Mouse (Mus musculus) MEL (cell line): ENCODE data around the gene Fndc9. TPM values are rescaled to one million over a fixed set of nuclear protein-coding genes. Genes with fewer than 3 reads are reported as not detected.

Experiments
- DNase-seq: peaks from one replicate; pipeline ENCODE4 v3.0.0; 2011; ENCODE audit warnings: low read depth, low spot score
- H3K27ac ChIP-seq: 2 replicates; pipeline ENCODE4 v1.5.1; 2012; ENCODE audit warnings: low read depth, mild to moderate bottlenecking, control low read depth, low read length, moderate library complexity; ENCODE audit not compliant: control insufficient read depth
- H3K27me3 ChIP-seq, 2 experiments: fragments of 150-350 bp in 1 of 2; sonication (generic) in 1 of 2; 2 replicates each; pipeline ENCODE4 v1.6.1; 2012; ENCODE audit warnings: low read length in 2 of 2, mild to moderate bottlenecking in 2 of 2, improper control_type of control experiment in 1 of 2, moderate library complexity in 1 of 2; ENCODE audit not compliant: insufficient read depth in 2 of 2, control insufficient read depth in 1 of 2
- H3K36me3 ChIP-seq, 2 experiments: 2 replicates each; pipeline ENCODE4 v1.6.1; 2012 to 2014; ENCODE audit warnings: low read length in 2 of 2, improper control_type of control experiment in 1 of 2, inconsistent platforms in 1 of 2, mild to moderate bottlenecking in 1 of 2; ENCODE audit not compliant: insufficient read depth in 2 of 2, control insufficient read depth in 1 of 2
- H3K4me1 ChIP-seq, 2 experiments: fragments of 150-350 bp in 1 of 2; sonication (generic) in 1 of 2; 2 replicates each; pipeline ENCODE4 v1.6.1; 2012; ENCODE audit warnings: low read length in 2 of 2, improper control_type of control experiment in 1 of 2, mild to moderate bottlenecking in 1 of 2; ENCODE audit not compliant: insufficient read depth in 2 of 2, control insufficient read depth in 1 of 2
- H3K4me3 ChIP-seq, 2 experiments: fragments of 150-350 bp in 1 of 2; sonication (generic) in 1 of 2; 2 replicates each; pipeline ENCODE4 v1.5.1; 2012; ENCODE audit warnings: low read depth in 2 of 2, low read length in 2 of 2, mild to moderate bottlenecking in 2 of 2, moderate library complexity in 2 of 2, control low read depth in 1 of 2, improper control_type of control experiment in 1 of 2; ENCODE audit not compliant: control insufficient read depth in 1 of 2, insufficient read depth in 1 of 2
- H3K79me2 ChIP-seq: 2 replicates; pipeline ENCODE4 v1.6.1; 2012; ENCODE audit warnings: mild to moderate bottlenecking, low read length, moderate library complexity; ENCODE audit not compliant: control insufficient read depth, poor library complexity, insufficient read depth
- H3K9ac ChIP-seq: 2 replicates; pipeline ENCODE4 v1.6.1; 2012; ENCODE audit warnings: low read depth, mild to moderate bottlenecking, control low read depth, low read length, moderate library complexity; ENCODE audit not compliant: control insufficient read depth, poor library complexity, severe bottlenecking
- H3K9me3 ChIP-seq: fragments of 150-350 bp; sonication (generic); replicated peaks from 2 replicates; pipeline ENCODE4 v1.6.1; 2012; ENCODE audit warnings: mild to moderate bottlenecking, low read length, improper control_type of control experiment, moderate library complexity; ENCODE audit not compliant: insufficient read depth
- BHLHE40 ChIP-seq: IDR thresholded peaks from 2 replicates; pipeline ENCODE4 v1.6.1; 2012; ENCODE audit warnings: low read depth, mild to moderate bottlenecking, inconsistent platforms, low read length, improper control_type of control experiment, borderline replicate concordance
- CTCF ChIP-seq, 3 experiments: IDR thresholded peaks in 2 of 3; conservative IDR thresholded peaks in 1 of 3; 2 replicates each; pipeline ENCODE4 v1.5.1; 2011 to 2012; ENCODE audit warnings: low read length in 3 of 3, low read depth in 2 of 3, mild to moderate bottlenecking in 2 of 3, improper control_type of control experiment in 1 of 3, inconsistent platforms in 1 of 3, mixed read lengths in 1 of 3, moderate library complexity in 1 of 3; ENCODE audit not compliant: control insufficient read depth in 1 of 3, insufficient read depth in 1 of 3, poor library complexity in 1 of 3, severe bottlenecking in 1 of 3
- ELF1 ChIP-seq: IDR thresholded peaks from 2 replicates; pipeline ENCODE4 v1.6.1; 2014; ENCODE audit warnings: low read depth, mild to moderate bottlenecking, inconsistent platforms, low read length, improper control_type of control experiment, moderate library complexity
- GATA1 ChIP-seq: IDR thresholded peaks from 2 replicates; pipeline ENCODE4 v1.6.1; 2011; ENCODE audit warnings: low read depth, low read length, improper control_type of control experiment
- JUND ChIP-seq: IDR thresholded peaks from 2 replicates; pipeline ENCODE4 v1.6.1; 2011; ENCODE audit warnings: low read depth, mild to moderate bottlenecking, improper control_type of control experiment, low read length
- MAX ChIP-seq: IDR thresholded peaks from 2 replicates; pipeline ENCODE4 v1.6.1; 2011; ENCODE audit warnings: low read length, improper control_type of control experiment
- MAZ ChIP-seq: IDR thresholded peaks from 2 replicates; pipeline ENCODE4 v1.6.1; 2012; ENCODE audit warnings: low read depth, mild to moderate bottlenecking, inconsistent platforms, low read length, improper control_type of control experiment
- MEF2A ChIP-seq: IDR thresholded peaks from 2 replicates; pipeline ENCODE4 v1.6.1; 2014; ENCODE audit warnings: low read depth, mild to moderate bottlenecking, inconsistent platforms, low read length, improper control_type of control experiment; ENCODE audit not compliant: poor library complexity, insufficient replicate concordance, severe bottlenecking; ENCODE audit errors: extremely low read depth
- MYC ChIP-seq: IDR thresholded peaks from 2 replicates; pipeline ENCODE4 v1.6.1; 2011; ENCODE audit warnings: low read depth, mild to moderate bottlenecking, low read length, improper control_type of control experiment, moderate library complexity
- RAD21 ChIP-seq: IDR thresholded peaks from 2 replicates; pipeline ENCODE4 v1.6.1; 2011; ENCODE audit warnings: mild to moderate bottlenecking, low read depth, low read length, improper control_type of control experiment
- SMC3 ChIP-seq: IDR thresholded peaks from 2 replicates; pipeline ENCODE4 v1.6.1; 2011; ENCODE audit warnings: low read depth, low read length, improper control_type of control experiment
- UBTF ChIP-seq: IDR thresholded peaks from 2 replicates; pipeline ENCODE4 v1.6.1; 2012; ENCODE audit warnings: low read depth, mild to moderate bottlenecking, inconsistent platforms, low read length, improper control_type of control experiment, moderate library complexity, borderline replicate concordance; ENCODE audit not compliant: insufficient read depth
- USF1 ChIP-seq: IDR thresholded peaks from 2 replicates; pipeline ENCODE4 v1.6.1; 2014; ENCODE audit warnings: low read depth, mild to moderate bottlenecking, inconsistent platforms, low read length, improper control_type of control experiment, moderate library complexity
- ZC3H11A ChIP-seq: IDR thresholded peaks from 2 replicates; pipeline ENCODE4 v1.6.1; 2012; ENCODE audit warnings: low read depth, mild to moderate bottlenecking, inconsistent platforms, low read length, improper control_type of control experiment
- ZNF384 ChIP-seq: IDR thresholded peaks from 2 replicates; pipeline ENCODE4 v1.6.1; 2012; ENCODE audit warnings: low read depth, mild to moderate bottlenecking, inconsistent platforms, low read length, improper control_type of control experiment
- polyA plus RNA-seq, 2 experiments: library from polyadenylated mRNA; stranded (reverse) in 1 of 2; unstranded in 1 of 2; fragments of >175 nt in 1 of 2; fragments of >200 nt in 1 of 2; gene quantifications; 2 replicates each; pipeline versions ENCODE4 v1.2.1 to v1.2.4; 2012; ENCODE audit warnings: low replicate concordance in 2 of 2, low read depth in 1 of 2; ENCODE audit not compliant: insufficient read length in 2 of 2, insufficient read depth in 1 of 2, missing spikeins in 1 of 2
- total RNA-seq: library from RNA; depleted of rRNA; stranded (reverse); fragments of 300-350 nt; gene quantifications from 2 replicates; pipeline ENCODE4 v1.2.3, GENCODE M21; 2012

Gene Fndc9
- total and polyA plus RNA-seq, 3 experiments, result 0.08 to 0.35 TPM; not detected in 1

GRCm38 (mm10) chr11:46215354-46215753, 20.0 kb upstream of the Fndc9 start:
- TF ChIP-seq SMC3 (peak; percentile 98), GATA1 (peak; percentile 51), MEF2A (no peak), ZC3H11A (peak; percentile 97), ZNF384 (0 out of 2 replicates have a peak, but pooled peaks have one; percentile 16), UBTF (no peak), RAD21 (peak; percentile 98), CTCF (IDR thresholded peaks at IDR 0.05 in 2 of 3, conservative IDR thresholded peaks at IDR 0.05 in 1 of 3; ENCODE audit: control insufficient read depth in 1 of 3, insufficient read depth in 1 of 3, low read depth in 2 of 3, low read length in 3 of 3, poor library complexity in 1 of 3, severe bottlenecking in 1 of 3) (peak; percentile 93 to 99 (median 98))
- no peaks in the 10 kb centered on the region for H3K9me3 ChIP-seq
- H3K4me1 ChIP-seq, result no peaks in the 10 kb centered on the region
- H3K36me3 ChIP-seq, result no peaks in the 10 kb centered on the region
- H3K27me3 ChIP-seq, result no peaks in the 10 kb centered on the region
- H3K9ac ChIP-seq, result no peak overlapping the region
- no peak overlapping the region for H3K27ac ChIP-seq
- no peaks in the 10 kb centered on the region for H3K79me2 ChIP-seq
- peak; percentile 92 for DNase-seq
- no peak overlapping the region for H3K4me3 ChIP-seq

GRCm38 (mm10) chr11:46216669-46217068, 18.7 kb upstream of the Fndc9 start:
- H3K9ac ChIP-seq, result no peak overlapping the region
- H3K36me3 ChIP-seq, result no peaks in the 10 kb centered on the region
- H3K4me1 ChIP-seq, result no peaks in the 10 kb centered on the region
- H3K9me3 ChIP-seq, result no peaks in the 10 kb centered on the region
- H3K27me3 ChIP-seq, result no peaks in the 10 kb centered on the region
- no peak overlapping the region for H3K4me3 ChIP-seq
- TF ChIP-seq RAD21, result peak; percentile 66
- TF ChIP-seq USF1, result peak; percentile 54
- 0 out of 2 replicates have a peak, but pooled peaks have one; percentile 38 for TF ChIP-seq MAX
- no peak for TF ChIP-seq ELF1
- TF ChIP-seq SMC3, result peak; percentile 80
- peak; percentile 27; the same call in 1 of the 2 replicates for TF ChIP-seq JUND
- peak; percentile 67 to 91 (median 85) for TF ChIP-seq CTCF (IDR thresholded peaks at IDR 0.05 in 2 of 3, conservative IDR thresholded peaks at IDR 0.05 in 1 of 3; ENCODE audit: control insufficient read depth in 1 of 3, insufficient read depth in 1 of 3, low read depth in 2 of 3, low read length in 3 of 3, poor library complexity in 1 of 3, severe bottlenecking in 1 of 3)
- peak; percentile 57; the same call in 1 of the 2 replicates for TF ChIP-seq ZC3H11A
- TF ChIP-seq MYC, result peak; percentile 79; the same call in 1 of the 2 replicates
- TF ChIP-seq MAZ, result no peak
- TF ChIP-seq BHLHE40, result 0 out of 2 replicates have a peak, but pooled peaks have one; percentile 34
- no peak for TF ChIP-seq ZNF384
- H3K27ac ChIP-seq, result no peak overlapping the region
- DNase-seq, result peak; percentile 85
- no peaks in the 10 kb centered on the region for H3K79me2 ChIP-seq
